ENCODE assay signal across 16 mouse cellular contexts in genomic region chr7:132183892-132184404, GRCm38 (mm10). TPM values are rescaled to one million over a fixed set of nuclear protein-coding genes. Genes with fewer than 3 reads are reported as not detected.
A peak's percentile ranks its signal among the peaks of the same experiment; 100 is the strongest.
DNase-seq lines count a peak whose midpoint lies in the region; ATAC-seq lines count a peak whose summit lies in the region.
"Had no signal": no experiment of that assay in that cellular context is flagged by ENCODE, and none has a peak within 500 bp of the region (broad histone marks: within the 10 kb centered on the region; RNA-seq: fewer than 3 reads in every experiment).

No protein-coding gene starts in this region.

- no peak overlapping the region for H3K4me2 ChIP-seq in hindbrain, embryonic 13.5 days
- no peak overlapping the region for H3K4me2 ChIP-seq in forebrain, embryonic 14.5 days (ENCODE audit: low read length)
- no peak overlapping the region for H3K4me2 ChIP-seq in neural tube, embryonic 14.5 days (ENCODE audit: low read depth, low read length)
- H3K4me2 ChIP-seq in heart, embryonic 12.5 days, result no peak overlapping the region
- H3K4me2 ChIP-seq: liver, embryonic 12.5 days; midbrain, embryonic 12.5 days; stomach, embryonic 15.5 days had no signal

- WGBS in hindbrain, embryonic 13.5 days, result 28% methylated on average over 5 of the region's 5 CpGs
- WGBS in hindbrain, embryonic 10.5 days, result 74% methylated on average over 5 of the region's 5 CpGs
- WGBS in forebrain, embryonic 14.5 days, result 5% methylated on average over 5 of the region's 5 CpGs
- WGBS in neural tube, embryonic 14.5 days, result 22% methylated on average over 5 of the region's 5 CpGs
- WGBS in heart, embryonic 12.5 days, result 68% methylated on average over 5 of the region's 5 CpGs

- intact Hi-C loops in left cerebral cortex, postnatal 25 days (cut with DNase I), result no loop called here

- no peaks in the 10 kb centered on the region for H3K9me3 ChIP-seq in hindbrain, embryonic 13.5 days
- H3K9me3 ChIP-seq in hindbrain, embryonic 10.5 days, result no peaks in the 10 kb centered on the region
- no peaks in the 10 kb centered on the region for H3K9me3 ChIP-seq in forebrain, embryonic 14.5 days (replicated peaks; ENCODE audit: control insufficient read depth, low read length)
- no peaks in the 10 kb centered on the region for H3K9me3 ChIP-seq in neural tube, embryonic 14.5 days (ENCODE audit: control insufficient read depth, low read length)
- H3K9me3 ChIP-seq in heart, embryonic 12.5 days (replicated peaks), result 0 out of 2 replicates have a peak, but pooled peaks cover 2% of the 10 kb centered on the region
- H3K9me3 ChIP-seq: liver, embryonic 12.5 days; midbrain, embryonic 12.5 days; stomach, embryonic 15.5 days had no signal

- H3K27me3 ChIP-seq in hindbrain, embryonic 13.5 days, result peaks cover 6% of the 10 kb centered on the region; the same call in 1 of the 2 replicates
- H3K27me3 ChIP-seq in hindbrain, embryonic 10.5 days (ENCODE audit: insufficient read depth, poor library complexity, severe bottlenecking), result no peaks in the 10 kb centered on the region
- no peaks in the 10 kb centered on the region for H3K27me3 ChIP-seq in forebrain, embryonic 14.5 days (replicated peaks; ENCODE audit: control insufficient read depth, insufficient read depth, low read length)
- H3K27me3 ChIP-seq in neural tube, embryonic 14.5 days (ENCODE audit: control insufficient read depth, insufficient read depth, low read length), result no peaks in the 10 kb centered on the region
- H3K27me3 ChIP-seq in heart, embryonic 12.5 days (replicated peaks), result no peaks in the 10 kb centered on the region; the same call in 1 of the 2 replicates
- H3K27me3 ChIP-seq: liver, embryonic 12.5 days; stomach, embryonic 15.5 days had no signal

- H3K36me3 ChIP-seq in hindbrain, embryonic 13.5 days, result no peaks in the 10 kb centered on the region
- H3K36me3 ChIP-seq in hindbrain, embryonic 10.5 days, result no peaks in the 10 kb centered on the region
- H3K36me3 ChIP-seq in forebrain, embryonic 14.5 days (ENCODE audit: control insufficient read depth, insufficient read depth, low read length), result no peaks in the 10 kb centered on the region
- no peaks in the 10 kb centered on the region for H3K36me3 ChIP-seq in neural tube, embryonic 14.5 days (ENCODE audit: control insufficient read depth, insufficient read depth, low read length)
- H3K36me3 ChIP-seq in heart, embryonic 12.5 days, result no peaks in the 10 kb centered on the region
- H3K36me3 ChIP-seq: liver, embryonic 12.5 days; midbrain, embryonic 12.5 days; stomach, embryonic 15.5 days had no signal

- DNase-seq in hindbrain, embryonic 10.5 days (ENCODE audit: low spot score), result no peak
- peak; percentile 10 for DNase-seq in MN1 (ENCODE audit: low spot score)
- peak; percentile 96 for DNase-seq in forebrain, embryonic 14.5 days (ENCODE audit: low spot score)
- DNase-seq in left cerebral cortex, postnatal 25 days (ENCODE audit: low spot score in 2 of 2), result no peak
- DNase-seq: adrenal gland, postnatal 10 days; heart, postnatal 10 days; lung, postnatal 10 days; thymus, postnatal 4 days had no signal

- no peak overlapping the region for H3K4me3 ChIP-seq in hindbrain, embryonic 13.5 days
- H3K4me3 ChIP-seq in hindbrain, embryonic 10.5 days, result no peak overlapping the region
- H3K4me3 ChIP-seq in forebrain, embryonic 14.5 days (ENCODE audit: low read depth, low read length), result no peak overlapping the region
- no peak overlapping the region for H3K4me3 ChIP-seq in neural tube, embryonic 14.5 days (ENCODE audit: low read depth, low read length)
- H3K4me3 ChIP-seq in heart, embryonic 12.5 days, result no peak overlapping the region
- H3K4me3 ChIP-seq: liver, embryonic 12.5 days; midbrain, embryonic 12.5 days; stomach, embryonic 15.5 days had no signal

- no peak; the same call in 1 of the 2 replicates for ATAC-seq in hindbrain, embryonic 13.5 days (ENCODE audit: low FRiP score)
- ATAC-seq in forebrain, embryonic 14.5 days, result peak; percentile 95
- peak; percentile 63; the same call in 1 of the 2 replicates for ATAC-seq in neural tube, embryonic 14.5 days (ENCODE audit: low read depth)
- no peak for ATAC-seq in heart, embryonic 12.5 days (ENCODE audit: insufficient number of reproducible peaks, low FRiP score)
- ATAC-seq: intestine, postnatal 0 days; liver, embryonic 12.5 days had no signal

- peak overlapping the region; percentile 64 for H3K27ac ChIP-seq in hindbrain, embryonic 13.5 days
- H3K27ac ChIP-seq in hindbrain, embryonic 10.5 days, result no peak overlapping the region
- H3K27ac ChIP-seq in forebrain, embryonic 14.5 days (ENCODE audit: low read depth, low read length), result peak overlapping the region; percentile 65; the same call in 1 of the 2 replicates
- peak overlapping the region; percentile 52 for H3K27ac ChIP-seq in neural tube, embryonic 14.5 days (ENCODE audit: low read depth, low read length)
- no peak overlapping the region for H3K27ac ChIP-seq in heart, embryonic 12.5 days (ENCODE audit: poor library complexity, severe bottlenecking)
- H3K27ac ChIP-seq: liver, embryonic 12.5 days; midbrain, embryonic 12.5 days; stomach, embryonic 15.5 days had no signal

- no peak overlapping the region for H3K9ac ChIP-seq in hindbrain, embryonic 13.5 days
- H3K9ac ChIP-seq in forebrain, embryonic 14.5 days (ENCODE audit: low read length), result no peak overlapping the region
- H3K9ac ChIP-seq in neural tube, embryonic 14.5 days (replicated peaks; ENCODE audit: low read depth, low read length), result no peak overlapping the region
- no peak overlapping the region for H3K9ac ChIP-seq in heart, embryonic 12.5 days
- H3K9ac ChIP-seq: liver, embryonic 12.5 days; midbrain, embryonic 12.5 days; stomach, embryonic 15.5 days had no signal

- peaks cover 16% of the 10 kb centered on the region for H3K4me1 ChIP-seq in hindbrain, embryonic 13.5 days (replicated peaks)
- H3K4me1 ChIP-seq in hindbrain, embryonic 10.5 days (replicated peaks), result peaks cover 3% of the 10 kb centered on the region; the same call in 1 of the 2 replicates
- peaks cover 11% of the 10 kb centered on the region; the same call in 1 of the 2 replicates for H3K4me1 ChIP-seq in forebrain, embryonic 14.5 days (ENCODE audit: control insufficient read depth, insufficient read depth, low read length)
- H3K4me1 ChIP-seq in neural tube, embryonic 14.5 days (ENCODE audit: control insufficient read depth, insufficient read depth, low read length), result peaks cover 7% of the 10 kb centered on the region; the same call in 1 of the 2 replicates
- no peaks in the 10 kb centered on the region for H3K4me1 ChIP-seq in heart, embryonic 12.5 days (replicated peaks)
- H3K4me1 ChIP-seq: liver, embryonic 12.5 days; stomach, embryonic 15.5 days had no signal

RNA-seq across cellular contexts. Expression of gene Cpxm2, which starts 29.4 kb away (rescaled TPM):
- polyA plus RNA-seq in hindbrain, embryonic 13.5 days (2015; fragmentation: Nextera tagmentation; extraction: Ambion mirVana), result 1.6 and 1.9 TPM in 2 replicates
- polyA plus RNA-seq in hindbrain, embryonic 10.5 days (2016; fragmentation: Nextera tagmentation; extraction: Ambion mirVana), result 0.75 and 1.1 TPM in 2 replicates
- 1.2 and 1.6 TPM in 2 replicates for polyA plus RNA-seq in forebrain, embryonic 14.5 days (2014; fragmentation: Nextera tagmentation; extraction: Ambion mirVana)
- polyA plus RNA-seq in neural tube, embryonic 14.5 days (2014; fragmentation: Nextera tagmentation; extraction: Ambion mirVana), result 0.79 and 2.4 TPM in 2 replicates
- polyA plus RNA-seq in heart, embryonic 12.5 days (2016; fragmentation: Nextera tagmentation; extraction: Ambion mirVana), result 0.24 TPM in 1 of 2 replicates, not detected in the other
- total RNA-seq in left cerebral cortex, postnatal 25 days (2021), result 1 to 10 TPM; 3.9 to 4.2 TPM
- total RNA-seq: granulocyte monocyte progenitor cell, adult 5-6 weeks had no signal

Comparison
In these comparisons a context has a peak if more than half of its experiments do, and no peak if none do; other contexts are left out.
1. H3K27ac ChIP-seq: peak in hindbrain, embryonic 13.5 days (single experiment), forebrain, embryonic 14.5 days (single experiment) and neural tube, embryonic 14.5 days (single experiment); none in hindbrain, embryonic 10.5 days (single experiment) and heart, embryonic 12.5 days (single experiment).
2. ATAC-seq: peak in forebrain, embryonic 14.5 days (single experiment) and neural tube, embryonic 14.5 days (single experiment); none in hindbrain, embryonic 13.5 days (single experiment) and heart, embryonic 12.5 days (single experiment).
3. DNase-seq: peak in MN1 (single experiment) and forebrain, embryonic 14.5 days (single experiment); none in hindbrain, embryonic 10.5 days (single experiment) and left cerebral cortex, postnatal 25 days (0 of 2).